Mouse (Mus musculus) cortical plate, adult 2 months (tissue): ENCODE data around the gene BC005624.

Experiments used
- CTCF ChIP-seq: fragments of 200-500 bp; IDR thresholded peaks from 2 replicates; pipeline ENCODE4 v1.5.1; 2011; ENCODE audit warnings: mild to moderate bottlenecking, control low read depth, low read length; ENCODE audit not compliant: insufficient read depth; ENCODE audit errors: extremely low read depth
- POLR2A ChIP-seq: fragments of 200-500 bp; IDR thresholded peaks from 2 replicates; pipeline ENCODE4 v1.6.1; 2011; ENCODE audit warnings: mild to moderate bottlenecking, low read length, control low read depth; ENCODE audit not compliant: insufficient read depth; ENCODE audit errors: extremely low read depth

DNA sequence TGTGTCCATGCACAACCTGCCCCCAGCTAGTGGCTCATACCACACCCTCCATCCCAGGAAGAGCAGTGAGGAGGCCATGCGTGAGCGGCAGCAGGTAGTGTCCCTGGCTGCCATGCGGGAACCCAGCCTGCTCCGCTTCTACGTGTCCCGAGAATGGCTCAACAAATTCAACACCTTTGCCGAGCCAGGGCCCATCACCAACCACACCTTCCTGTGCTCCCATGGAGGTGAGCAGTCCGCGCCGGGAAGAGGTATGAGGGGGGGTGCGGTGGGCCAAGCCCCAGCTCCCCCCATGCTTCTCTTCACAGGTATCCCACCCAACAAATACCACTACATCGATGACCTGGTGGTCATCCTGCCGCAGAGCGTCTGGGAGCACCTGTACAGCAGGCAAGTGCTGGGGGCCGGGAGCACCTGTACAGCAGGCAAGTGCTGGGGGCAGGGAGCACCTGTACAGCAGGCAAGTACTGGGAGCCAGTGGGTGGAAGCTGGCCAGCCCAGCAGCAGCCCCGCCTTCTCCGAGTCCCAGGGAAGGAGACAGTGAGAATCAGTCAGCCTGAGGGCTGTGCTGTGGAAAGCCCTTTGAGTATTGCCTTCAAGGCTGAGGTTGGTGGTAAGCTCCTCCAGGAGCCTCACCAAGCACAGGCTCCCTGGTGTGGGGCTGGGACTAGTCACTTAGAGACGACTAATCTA lies 35.8 kb upstream of the BC005624 start:
- TF ChIP-seq CTCF (no peak), POLR2A (no peak)
